Mouse (Mus musculus): ENCODE measurements around the gene Ifitm6.

- TF ChIP-seq RAD21 (IDR thresholded peaks at IDR 0.05; ENCODE audit: low read depth, low read length) (no peak), CTCF (conservative IDR thresholded peaks at IDR 0.05 in 1 of 2, IDR thresholded peaks at IDR 0.05 in 1 of 2; ENCODE audit: low read depth in 2 of 2, low read length in 2 of 2) (no peak), NRF1 (IDR thresholded peaks at IDR 0.05; ENCODE audit: low read depth, low read length) (no peak), EP300 (IDR thresholded peaks at IDR 0.05; ENCODE audit: low read length) (no peak)
These were observed 8.1 kb downstream of the Ifitm6 start for GRCm38 (mm10) chr7:141009665-141010064.
